Mouse (Mus musculus): ENCODE data around the gene Dock2. TPM values are rescaled to one million over a fixed set of nuclear protein-coding genes. Genes with fewer than 3 reads are reported as not detected.
A peak's percentile ranks its signal among the peaks of the same experiment; 100 is the strongest.

Dock2 gene
- polyA plus RNA-seq, 1 experiment from 2014 or later = 1.4 TPM

DNA sequence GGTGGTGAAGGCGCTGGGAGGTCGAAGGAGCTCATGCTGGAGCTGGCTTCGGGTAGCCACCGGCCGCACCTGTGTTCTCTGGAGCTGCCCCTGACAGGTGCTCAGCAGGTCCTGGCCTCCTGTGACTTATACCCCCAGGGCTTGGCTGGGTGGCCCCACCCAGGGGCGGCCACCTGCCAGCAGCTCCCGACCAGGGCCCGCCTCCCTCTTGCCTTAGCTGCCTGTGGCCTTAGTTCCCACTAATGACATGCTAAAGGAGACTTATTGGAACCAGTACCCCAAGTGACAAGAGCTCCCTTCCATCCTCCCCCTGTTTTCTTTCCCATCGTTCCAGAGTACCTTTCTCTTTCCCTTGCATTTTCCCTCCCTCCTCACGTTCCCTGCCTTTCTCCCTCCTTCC is 575.7 kb downstream of the Dock2 start, which contains the start of gene Foxi1:
Foxi1 (minus strand) TSS at position 101 of the 400 bp plus-strand sequence.
- no peaks in the 10 kb centered on the region for H3K27me3 ChIP-seq (replicated peaks; ENCODE audit: control insufficient read depth, insufficient read depth, low read length)
- ATAC-seq = no peak
- H3K4me2 ChIP-seq (ENCODE audit: low read depth, low read length) = no peak within 1 kb of the TSS
- H3K36me3 ChIP-seq (ENCODE audit: control insufficient read depth, insufficient read depth, low read length) = no peaks in the 10 kb centered on the region
- H3K9me3 ChIP-seq (ENCODE audit: control insufficient read depth, low read length) = no peaks in the 10 kb centered on the region
- no peak within 1 kb of the TSS for H3K4me3 ChIP-seq (ENCODE audit: low read length)
- no peak within 1 kb of the TSS for H3K9ac ChIP-seq (ENCODE audit: low read depth, low read length)
- H3K4me1 ChIP-seq (ENCODE audit: control insufficient read depth, insufficient read depth, low read length) = no peaks in the 10 kb centered on the region
- 68% methylated on average over 10 of the region's 10 CpGs for WGBS
- no peak within 1 kb of the TSS for H3K27ac ChIP-seq (ENCODE audit: low read length)

DNA sequence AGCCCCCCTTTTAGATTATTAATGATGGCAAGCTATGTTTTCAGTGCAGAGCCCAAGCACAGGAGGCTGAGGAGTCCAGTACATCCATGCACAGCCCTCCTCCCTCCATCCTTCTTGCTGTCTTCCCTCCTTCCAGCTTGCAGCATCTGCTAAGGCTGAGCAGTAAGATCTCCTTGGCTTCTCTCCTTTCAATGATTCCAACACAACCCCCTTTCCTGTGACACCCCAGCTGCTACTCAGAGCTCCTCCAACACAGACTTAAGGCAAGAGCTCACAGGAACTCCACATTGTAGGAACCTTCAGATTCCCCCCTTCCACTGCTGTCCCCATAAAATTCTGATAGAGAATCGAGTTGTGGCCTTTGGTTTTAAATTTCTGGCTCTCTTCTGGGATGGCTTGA is 580.9 kb downstream of the Dock2 start:
- ATAC-seq = no peak
- Histone ChIP-seq H3K4me3 (ENCODE audit: low read length) (no peak overlapping the region), H3K36me3 (ENCODE audit: control insufficient read depth, insufficient read depth, low read length) (no peaks in the 10 kb centered on the region), H3K9me3 (ENCODE audit: control insufficient read depth, low read length) (no peaks in the 10 kb centered on the region), H3K27me3 (replicated peaks; ENCODE audit: control insufficient read depth, insufficient read depth, low read length) (no peaks in the 10 kb centered on the region), H3K4me1 (ENCODE audit: control insufficient read depth, insufficient read depth, low read length) (no peaks in the 10 kb centered on the region), H3K27ac (ENCODE audit: low read length) (no peak overlapping the region), H3K9ac (ENCODE audit: low read depth, low read length) (no peak overlapping the region), H3K4me2 (ENCODE audit: low read depth, low read length) (no peak overlapping the region)
- 58% methylated on average over 1 of the region's 1 CpGs for WGBS

DNA sequence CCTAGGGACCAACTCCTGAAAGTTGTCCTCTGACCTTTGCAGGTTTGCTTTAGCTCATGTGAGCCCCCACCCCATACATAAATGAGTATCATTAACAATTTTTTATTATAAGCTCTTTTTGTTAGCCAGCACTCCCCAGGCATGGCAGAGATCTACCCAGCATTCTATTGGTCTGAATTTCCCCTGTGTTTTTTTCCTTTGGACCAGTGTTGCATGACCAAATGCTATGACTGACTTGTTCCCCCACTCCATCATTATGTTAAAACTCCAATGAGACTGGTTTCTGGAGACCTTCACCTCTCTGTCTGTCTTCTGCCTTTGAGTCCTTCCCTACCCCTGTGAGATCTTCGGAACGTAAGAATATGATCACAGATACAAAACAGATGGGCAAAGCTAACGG is 588.5 kb downstream of the Dock2 start:
- Histone ChIP-seq H3K9me3 (ENCODE audit: control insufficient read depth, low read length) (no peaks in the 10 kb centered on the region), H3K4me3 (ENCODE audit: low read length) (no peak overlapping the region), H3K4me2 (ENCODE audit: low read depth, low read length) (no peak overlapping the region), H3K27me3 (replicated peaks; ENCODE audit: control insufficient read depth, insufficient read depth, low read length) (no peaks in the 10 kb centered on the region), H3K9ac (ENCODE audit: low read depth, low read length) (no peak overlapping the region), H3K27ac (ENCODE audit: low read length) (no peak overlapping the region), H3K4me1 (ENCODE audit: control insufficient read depth, insufficient read depth, low read length) (no peaks in the 10 kb centered on the region), H3K36me3 (ENCODE audit: control insufficient read depth, insufficient read depth, low read length) (no peaks in the 10 kb centered on the region)
- whole genome bisulfite sequencing = 90% methylated on average over 3 of the region's 3 CpGs
- no peak for ATAC-seq

DNA sequence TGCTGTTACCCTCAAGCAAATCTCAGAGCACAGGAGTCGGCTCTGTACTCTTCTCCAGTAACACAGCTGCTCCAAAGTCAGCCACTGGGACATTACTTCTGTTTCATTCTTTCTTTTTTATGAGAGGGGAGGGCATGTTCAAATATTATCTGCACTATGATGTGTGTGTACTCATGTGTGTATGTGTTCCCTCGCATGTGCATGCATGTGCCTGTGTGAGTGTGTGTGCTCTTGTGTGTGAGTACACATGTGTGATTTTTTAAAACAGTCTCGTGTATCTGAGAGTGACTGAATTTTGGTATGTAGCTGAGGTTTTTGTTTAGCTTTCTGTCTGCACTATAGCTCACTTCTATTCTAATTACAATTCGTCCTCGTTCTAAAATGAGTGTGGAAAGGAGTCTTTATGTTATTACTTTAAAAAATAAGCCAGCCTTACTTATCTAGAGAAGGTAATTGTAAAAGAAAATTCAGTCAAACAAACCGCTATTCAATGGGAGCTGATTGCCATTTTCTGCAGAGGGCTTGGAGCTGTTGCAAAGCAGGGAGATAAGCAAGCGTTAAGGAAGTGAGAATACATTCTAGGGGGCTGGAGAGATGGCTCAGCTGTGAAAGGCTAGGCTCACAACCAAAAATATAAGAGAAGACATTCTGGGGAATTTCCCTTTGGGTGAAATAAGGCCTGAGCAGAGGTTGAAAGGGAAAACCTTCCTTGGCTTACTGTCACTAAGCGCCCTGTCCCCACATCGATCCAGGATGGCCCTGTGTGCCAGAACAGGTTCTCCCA is 589.3 kb downstream of the Dock2 start:
- Histone ChIP-seq H3K27ac (ENCODE audit: low read length) (no peak overlapping the region), H3K36me3 (ENCODE audit: control insufficient read depth, insufficient read depth, low read length) (no peaks in the 10 kb centered on the region), H3K27me3 (replicated peaks; ENCODE audit: control insufficient read depth, insufficient read depth, low read length) (no peaks in the 10 kb centered on the region), H3K9ac (ENCODE audit: low read depth, low read length) (no peak overlapping the region), H3K4me2 (ENCODE audit: low read depth, low read length) (no peak overlapping the region), H3K4me3 (ENCODE audit: low read length) (no peak overlapping the region), H3K9me3 (ENCODE audit: control insufficient read depth, low read length) (no peaks in the 10 kb centered on the region), H3K4me1 (ENCODE audit: control insufficient read depth, insufficient read depth, low read length) (no peaks in the 10 kb centered on the region)
- WGBS = 55% methylated on average over 9 of the region's 9 CpGs
- ATAC-seq = no peak

DNA sequence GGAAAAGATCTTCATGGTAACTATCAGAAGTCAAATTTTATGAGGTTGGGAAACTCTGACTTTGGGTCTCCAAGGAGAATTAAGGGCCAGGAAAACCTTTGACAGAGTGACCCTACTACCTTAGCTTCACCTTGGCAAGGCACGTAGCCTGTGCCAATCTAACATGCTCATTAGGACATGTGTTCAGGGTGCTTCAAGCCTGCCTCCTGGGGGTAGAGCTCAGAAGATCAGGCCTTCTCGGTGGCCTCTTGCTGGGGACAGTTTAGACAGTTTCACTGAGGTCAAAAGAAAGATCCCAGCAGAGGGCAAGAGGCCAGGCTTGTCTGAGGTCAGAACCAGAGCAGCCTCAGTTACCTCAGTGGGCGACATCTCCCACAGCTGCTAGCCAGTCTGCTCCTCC is 590.0 kb downstream of the Dock2 start:
- Histone ChIP-seq H3K4me3 (ENCODE audit: low read length) (no peak overlapping the region), H3K9ac (ENCODE audit: low read depth, low read length) (no peak overlapping the region), H3K4me2 (ENCODE audit: low read depth, low read length) (no peak overlapping the region), H3K4me1 (ENCODE audit: control insufficient read depth, insufficient read depth, low read length) (no peaks in the 10 kb centered on the region), H3K27me3 (replicated peaks; ENCODE audit: control insufficient read depth, insufficient read depth, low read length) (no peaks in the 10 kb centered on the region), H3K9me3 (ENCODE audit: control insufficient read depth, low read length) (no peaks in the 10 kb centered on the region), H3K36me3 (ENCODE audit: control insufficient read depth, insufficient read depth, low read length) (no peaks in the 10 kb centered on the region), H3K27ac (ENCODE audit: low read length) (no peak overlapping the region)
- no peak for ATAC-seq
- WGBS = 46% methylated on average over 3 of the region's 3 CpGs

DNA sequence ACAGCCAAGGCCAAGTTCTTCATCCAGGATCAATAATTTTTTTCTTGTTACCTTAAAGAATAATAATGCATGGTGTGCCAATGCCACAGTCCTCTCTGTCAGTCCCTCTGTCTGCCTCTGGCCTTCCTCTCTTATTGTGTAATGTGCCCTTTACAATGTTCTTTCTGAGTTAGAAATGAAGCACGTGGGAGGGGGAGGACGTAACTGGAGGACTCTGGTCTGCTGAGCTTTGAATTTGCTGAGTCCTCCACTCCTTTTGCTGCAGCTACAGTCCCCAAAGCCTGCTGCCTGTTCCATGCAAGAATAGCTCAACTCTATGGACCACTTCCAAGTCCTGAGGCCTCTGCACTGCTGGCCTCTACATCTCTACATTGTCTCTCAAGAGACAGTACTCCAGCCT is 599.4 kb downstream of the Dock2 start:
- Histone ChIP-seq H3K27me3 (replicated peaks; ENCODE audit: control insufficient read depth, insufficient read depth, low read length) (no peaks in the 10 kb centered on the region), H3K9me3 (ENCODE audit: control insufficient read depth, low read length) (no peaks in the 10 kb centered on the region), H3K4me3 (ENCODE audit: low read length) (no peak overlapping the region), H3K36me3 (ENCODE audit: control insufficient read depth, insufficient read depth, low read length) (no peaks in the 10 kb centered on the region), H3K4me2 (ENCODE audit: low read depth, low read length) (no peak overlapping the region), H3K4me1 (ENCODE audit: control insufficient read depth, insufficient read depth, low read length) (peaks cover 2% of the 10 kb centered on the region; the same call in 1 of the 2 replicates), H3K9ac (ENCODE audit: low read depth, low read length) (no peak overlapping the region), H3K27ac (ENCODE audit: low read length) (no peak overlapping the region)
- no peak for ATAC-seq
- WGBS = 65% methylated on average over 2 of the region's 2 CpGs

DNA sequence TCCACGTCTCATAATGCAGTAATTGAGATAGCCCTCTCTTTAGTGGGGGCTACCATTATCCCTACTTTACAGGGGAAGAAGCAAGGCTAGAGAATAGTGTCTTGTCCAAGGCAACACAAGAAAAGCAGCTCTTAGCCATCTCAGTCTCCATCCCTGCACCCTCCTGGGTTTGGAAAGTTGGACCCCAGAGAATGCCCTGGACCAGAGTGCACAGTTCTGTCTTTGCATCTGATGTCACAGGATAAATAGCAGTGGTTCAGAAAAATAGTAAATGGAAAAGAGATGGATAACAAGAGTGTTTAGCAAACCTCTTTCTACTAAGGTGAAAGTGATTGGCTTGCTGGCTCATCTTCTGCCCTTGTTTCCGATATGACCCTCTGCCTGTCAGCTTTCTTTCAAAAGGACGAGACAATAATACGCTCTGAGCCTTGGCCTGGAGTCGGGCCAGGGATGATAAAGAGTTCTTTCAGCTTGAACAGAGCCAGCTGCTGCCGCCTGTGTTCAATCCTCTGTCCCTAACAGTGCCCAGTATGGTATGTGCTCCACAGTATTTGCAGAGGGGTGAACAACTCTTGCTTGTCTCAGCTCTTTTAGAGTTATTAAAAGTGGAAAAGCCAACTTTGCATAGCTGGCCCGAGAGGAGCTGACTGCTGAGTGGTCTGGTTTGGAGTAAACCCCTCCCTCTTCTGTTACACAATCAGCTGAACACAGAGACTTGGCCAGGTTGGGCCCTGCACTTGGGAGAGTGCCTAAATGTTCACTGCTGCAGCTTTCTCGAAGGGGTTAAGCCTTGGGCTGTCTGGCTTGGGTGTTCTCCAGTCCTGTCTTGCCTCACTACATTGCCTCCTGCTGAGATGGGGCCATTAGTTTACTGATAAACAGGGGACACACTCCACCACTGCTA is 602.2 kb downstream of the Dock2 start:
- Histone ChIP-seq H3K27me3 (replicated peaks; ENCODE audit: control insufficient read depth, insufficient read depth, low read length) (no peaks in the 10 kb centered on the region), H3K4me1 (ENCODE audit: control insufficient read depth, insufficient read depth, low read length) (peaks cover 2% of the 10 kb centered on the region; the same call in 1 of the 2 replicates), H3K4me2 (ENCODE audit: low read depth, low read length) (no peak overlapping the region), H3K9me3 (ENCODE audit: control insufficient read depth, low read length) (no peaks in the 10 kb centered on the region), H3K27ac (ENCODE audit: low read length) (peak overlapping the region; percentile 53), H3K36me3 (ENCODE audit: control insufficient read depth, insufficient read depth, low read length) (no peaks in the 10 kb centered on the region), H3K9ac (ENCODE audit: low read depth, low read length) (no peak overlapping the region), H3K4me3 (ENCODE audit: low read length) (no peak overlapping the region)
- 33% methylated on average over 8 of the region's 8 CpGs for WGBS
- peak; percentile 92 for ATAC-seq

DNA sequence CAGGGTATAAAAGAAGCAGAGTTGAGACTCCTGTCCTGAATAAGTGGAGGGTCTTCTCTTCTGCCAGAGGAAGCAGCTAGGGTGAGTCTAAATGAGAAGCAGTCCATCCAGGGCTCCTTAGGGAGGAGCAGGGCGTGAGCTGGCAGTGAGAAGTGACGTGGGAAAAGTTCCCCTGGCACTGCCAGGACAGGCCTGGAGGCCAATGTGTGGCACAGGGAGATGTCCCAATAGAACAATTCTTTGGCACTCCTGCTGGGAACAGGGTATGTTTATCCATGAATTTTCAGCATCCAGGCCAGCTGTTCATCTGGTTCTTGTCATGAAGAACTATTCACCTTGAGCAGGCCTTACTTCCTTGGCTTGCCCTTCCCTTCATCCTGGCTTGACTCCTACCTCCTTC is 604.9 kb downstream of the Dock2 start:
- H3K9ac ChIP-seq (ENCODE audit: low read depth, low read length) = no peak overlapping the region
- no peaks in the 10 kb centered on the region for H3K27me3 ChIP-seq (replicated peaks; ENCODE audit: control insufficient read depth, insufficient read depth, low read length)
- H3K4me1 ChIP-seq (ENCODE audit: control insufficient read depth, insufficient read depth, low read length) = peaks cover 2% of the 10 kb centered on the region; the same call in 1 of the 2 replicates
- no peak for ATAC-seq
- no peaks in the 10 kb centered on the region for H3K9me3 ChIP-seq (ENCODE audit: control insufficient read depth, low read length)
- no peaks in the 10 kb centered on the region for H3K36me3 ChIP-seq (ENCODE audit: control insufficient read depth, insufficient read depth, low read length)
- H3K4me2 ChIP-seq (ENCODE audit: low read depth, low read length) = no peak overlapping the region
- 77% methylated on average over 2 of the region's 2 CpGs for WGBS
- H3K27ac ChIP-seq (ENCODE audit: low read length) = no peak overlapping the region
- H3K4me3 ChIP-seq (ENCODE audit: low read length) = no peak overlapping the region
